Mouse (Mus musculus): ENCODE data around the gene Dthd1.

Dthd1 gene

GRCm38 (mm10) chr5:62813402-62814071 lies at the start of gene Dthd1:
Gene Dthd1 (plus strand): TSS chr5:62813823.
- no peak for DNase-seq

- DNase-seq: no peak
These were observed 49.5 kb upstream of the Dthd1 start for GRCm38 (mm10) chr5:62764161-62764560.

- no peak for DNase-seq
These were observed 48.2 kb upstream of the Dthd1 start for GRCm38 (mm10) chr5:62765459-62765783.

GRCm38 (mm10) chr5:62765784-62766701 lies 47.6 kb upstream of the Dthd1 start, which contains the start of gene Arap2:
Gene Arap2 (minus strand): TSS chr5:62766159.
- peak; percentile 86 for DNase-seq

- no peak for DNase-seq
These were observed 41.6 kb upstream of the Dthd1 start for GRCm38 (mm10) chr5:62771775-62772599.

GRCm38 (mm10) chr5:62777804-62778203 lies 35.8 kb upstream of the Dthd1 start:
- DNase-seq: no peak

- no peak for DNase-seq
These were observed 34.9 kb upstream of the Dthd1 start for GRCm38 (mm10) chr5:62778682-62779081.

- DNase-seq: no peak
These were observed 26.8 kb upstream of the Dthd1 start for GRCm38 (mm10) chr5:62786809-62787208.

- DNase-seq: no peak
These were observed 22.6 kb upstream of the Dthd1 start for GRCm38 (mm10) chr5:62790921-62791564.

GRCm38 (mm10) chr5:62792776-62793175 lies 20.8 kb upstream of the Dthd1 start:
- DNase-seq: no peak

- no peak for DNase-seq
These were observed 420 bp downstream of the Dthd1 start for GRCm38 (mm10) chr5:62814072-62814414.

- no peak for DNase-seq
These were observed 2.1 kb downstream of the Dthd1 start for GRCm38 (mm10) chr5:62815741-62816140.

GRCm38 (mm10) chr5:62819567-62819966 lies 5.9 kb downstream of the Dthd1 start:
- DNase-seq: no peak

GRCm38 (mm10) chr5:62820363-62821271 lies 7.0 kb downstream of the Dthd1 start:
- no peak for DNase-seq

GRCm38 (mm10) chr5:62842955-62843730 lies 29.5 kb downstream of the Dthd1 start:
- DNase-seq: no peak

GRCm38 (mm10) chr5:62846571-62847131 lies 33.0 kb downstream of the Dthd1 start:
- no peak for DNase-seq

GRCm38 (mm10) chr5:62851337-62851736 lies 37.7 kb downstream of the Dthd1 start:
- no peak for DNase-seq

- DNase-seq: no peak
These were observed 40.8 kb downstream of the Dthd1 start for GRCm38 (mm10) chr5:62854361-62854844.

GRCm38 (mm10) chr5:62857502-62857901 lies 43.9 kb downstream of the Dthd1 start:
- no peak for DNase-seq

- no peak for DNase-seq
These were observed 44.7 kb downstream of the Dthd1 start for GRCm38 (mm10) chr5:62858282-62858681.

Data from kidney, postnatal 14 days (tissue).